Mouse (Mus musculus) hindbrain, embryonic 16.5 days (tissue): ENCODE measurements around the gene Mpg. TPM values are rescaled to one million over a fixed set of nuclear protein-coding genes. Genes with fewer than 3 reads are reported as not detected.
A peak's percentile ranks its signal among the peaks of the same experiment; 100 is the strongest.

Experiments
- ATAC-seq: fragments of 200-750 bp; cut with Nextera tagmentation; 2 replicates; pipeline ENCODE4 v1.8.0; 2017; ENCODE audit warnings: moderate TSS enrichment, moderate library complexity
- H3K27ac ChIP-seq: fragments of 300-500 bp; sonication (generic); 2 replicates; pipeline ENCODE4 v1.5.1; 2014; ENCODE audit warnings: low read depth, mild to moderate bottlenecking, control low read depth, low read length, moderate library complexity
- H3K27me3 ChIP-seq: fragments of 300-500 bp; sonication (generic); replicated peaks from 2 replicates; pipeline ENCODE4 v1.6.1; 2014; ENCODE audit warnings: low read length; ENCODE audit not compliant: control insufficient read depth, insufficient read depth
- H3K36me3 ChIP-seq: fragments of 300-500 bp; sonication (generic); 2 replicates; pipeline ENCODE4 v1.6.1; 2014; ENCODE audit warnings: mild to moderate bottlenecking, low read length, moderate library complexity, mixed read lengths; ENCODE audit not compliant: control insufficient read depth, insufficient read depth
- H3K4me1 ChIP-seq: fragments of 300-500 bp; sonication (generic); 2 replicates; pipeline ENCODE4 v1.6.1; 2014; ENCODE audit warnings: low read depth, low read length; ENCODE audit not compliant: control insufficient read depth, insufficient read depth
- H3K4me2 ChIP-seq: fragments of 300-500 bp; sonication (generic); 2 replicates; pipeline ENCODE4 v1.6.1; 2014; ENCODE audit warnings: mild to moderate bottlenecking, low read length, control low read depth, moderate library complexity
- H3K4me3 ChIP-seq: fragments of 300-500 bp; sonication (generic); 2 replicates; pipeline ENCODE4 v1.5.1; 2014; ENCODE audit warnings: mild to moderate bottlenecking, low read length, control low read depth, moderate library complexity
- H3K9ac ChIP-seq: fragments of 300-500 bp; sonication (generic); 2 replicates; pipeline ENCODE4 v1.6.1; 2014; ENCODE audit warnings: low read depth, mild to moderate bottlenecking, control low read depth, low read length, moderate library complexity
- H3K9me3 ChIP-seq: fragments of 300-500 bp; sonication (generic); 2 replicates; pipeline ENCODE4 v1.6.1; 2014; ENCODE audit warnings: mild to moderate bottlenecking, low read length, moderate library complexity; ENCODE audit not compliant: control insufficient read depth
- WGBS: fragments of 180-500 bp; shearing (Covaris S2); extraction: QIAGEN DNeasy Blood & Tissue Kit; methylation state at CpG from one replicate; pipeline ENCODE4 v1.1.7; 2014; 5-methylcytosine and 5-hydroxymethylcytosine counted together
- polyA plus RNA-seq: library from polyadenylated mRNA; unstranded; fragments of >200 nt; fragmentation: Nextera tagmentation; extraction: Ambion mirVana; gene quantifications from 2 replicates; pipeline ENCODE4 v1.2.1, GENCODE M21; 2015

Gene Mpg
- polyA plus RNA-seq, 1 experiment from 2014 or later: 34.7 TPM

GRCm38 (mm10) chr11:32225222-32226104 is 842 bp upstream of the Mpg start:
- peak overlapping the region; percentile 83 for H3K27ac ChIP-seq
- peaks cover under 1% of the 10 kb centered on the region; the same call in 1 of the 2 replicates for H3K36me3 ChIP-seq
- H3K9ac ChIP-seq: no peak overlapping the region
- ATAC-seq: no peak
- H3K27me3 ChIP-seq: no peaks in the 10 kb centered on the region; the same call in 1 of the 2 replicates
- H3K4me1 ChIP-seq: peaks cover 44% of the 10 kb centered on the region
- H3K4me3 ChIP-seq: no peak overlapping the region
- H3K4me2 ChIP-seq: no peak overlapping the region
- H3K9me3 ChIP-seq: no peaks in the 10 kb centered on the region
- 60% methylated on average over 7 of the region's 7 CpGs for WGBS

- H3K27ac ChIP-seq: peak overlapping the region; percentile 83
- H3K27me3 ChIP-seq: no peaks in the 10 kb centered on the region; the same call in 1 of the 2 replicates
- H3K36me3 ChIP-seq: peaks cover 8% of the 10 kb centered on the region; the same call in 1 of the 2 replicates
- peak overlapping the region; percentile 89 for H3K9ac ChIP-seq
- H3K4me2 ChIP-seq: peak overlapping the region; percentile 74
- H3K4me3 ChIP-seq: peak overlapping the region; percentile 65
- 29% methylated on average over 1 of the region's 1 CpGs for WGBS
- no peaks in the 10 kb centered on the region for H3K9me3 ChIP-seq
- H3K4me1 ChIP-seq: peaks cover 37% of the 10 kb centered on the region
- ATAC-seq: no peak
Measured at GRCm38 (mm10) chr11:32227041-32227440, 736 bp downstream of the Mpg start.

GRCm38 (mm10) chr11:32227555-32227954 is 1.2 kb downstream of the Mpg start:
- no peaks in the 10 kb centered on the region for H3K9me3 ChIP-seq
- peaks cover 33% of the 10 kb centered on the region for H3K4me1 ChIP-seq
- peak overlapping the region; percentile 13; the same call in 1 of the 2 replicates for H3K9ac ChIP-seq
- ATAC-seq: no peak
- WGBS: 81% methylated on average over 9 of the region's 9 CpGs
- no peak overlapping the region for H3K4me3 ChIP-seq
- H3K27me3 ChIP-seq: no peaks in the 10 kb centered on the region; the same call in 1 of the 2 replicates
- H3K4me2 ChIP-seq: peak overlapping the region; percentile 74
- H3K36me3 ChIP-seq: peaks cover 9% of the 10 kb centered on the region
- H3K27ac ChIP-seq: no peak overlapping the region; the same call in 1 of the 2 replicates

- peaks cover 28% of the 10 kb centered on the region for H3K4me1 ChIP-seq
- no peaks in the 10 kb centered on the region; the same call in 1 of the 2 replicates for H3K27me3 ChIP-seq
- no peak for ATAC-seq
- no peak overlapping the region for H3K4me3 ChIP-seq
- H3K9ac ChIP-seq: no peak overlapping the region
- H3K9me3 ChIP-seq: no peaks in the 10 kb centered on the region
- WGBS: 91% methylated on average over 3 of the region's 3 CpGs
- no peak overlapping the region for H3K27ac ChIP-seq
- H3K36me3 ChIP-seq: peaks cover 11% of the 10 kb centered on the region
- no peak overlapping the region for H3K4me2 ChIP-seq
Measured at GRCm38 (mm10) chr11:32228292-32228845, 2.1 kb downstream of the Mpg start.

GRCm38 (mm10) chr11:32230220-32230619 is 3.9 kb downstream of the Mpg start:
- no peak overlapping the region for H3K4me3 ChIP-seq
- H3K9me3 ChIP-seq: no peaks in the 10 kb centered on the region
- 75% methylated on average over 4 of the region's 4 CpGs for WGBS
- H3K27me3 ChIP-seq: no peaks in the 10 kb centered on the region
- no peak overlapping the region for H3K27ac ChIP-seq
- H3K9ac ChIP-seq: no peak overlapping the region
- ATAC-seq: no peak
- peaks cover 29% of the 10 kb centered on the region for H3K4me1 ChIP-seq
- H3K36me3 ChIP-seq: peaks cover 11% of the 10 kb centered on the region
- no peak overlapping the region for H3K4me2 ChIP-seq

- no peak for ATAC-seq
- Histone ChIP-seq H3K9ac (no peak overlapping the region), H3K27ac (no peak overlapping the region), H3K36me3 (peaks cover 11% of the 10 kb centered on the region), H3K27me3 (no peaks in the 10 kb centered on the region), H3K4me1 (peaks cover 29% of the 10 kb centered on the region), H3K9me3 (no peaks in the 10 kb centered on the region), H3K4me3 (no peak overlapping the region), H3K4me2 (no peak overlapping the region)
- WGBS: 95% methylated on average over 2 of the region's 2 CpGs
Measured at GRCm38 (mm10) chr11:32231125-32231524, 4.8 kb downstream of the Mpg start.

GRCm38 (mm10) chr11:32232848-32233247 is 6.5 kb downstream of the Mpg start:
- H3K4me1 ChIP-seq: peaks cover 27% of the 10 kb centered on the region
- ATAC-seq: peak; percentile 19; the same call in 1 of the 2 replicates
- H3K4me3 ChIP-seq: no peak overlapping the region
- H3K27me3 ChIP-seq: no peaks in the 10 kb centered on the region
- 73% methylated on average over 10 of the region's 10 CpGs for WGBS
- peaks cover 11% of the 10 kb centered on the region for H3K36me3 ChIP-seq
- no peak overlapping the region for H3K9ac ChIP-seq
- H3K4me2 ChIP-seq: no peak overlapping the region
- no peak overlapping the region for H3K27ac ChIP-seq
- H3K9me3 ChIP-seq: no peaks in the 10 kb centered on the region

- 80% methylated on average over 3 of the region's 3 CpGs for WGBS
- peaks cover 11% of the 10 kb centered on the region for H3K36me3 ChIP-seq
Measured at GRCm38 (mm10) chr11:32233895-32234294, 7.6 kb downstream of the Mpg start.

GRCm38 (mm10) chr11:32234816-32235485 is 8.6 kb downstream of the Mpg start:
- ATAC-seq: no peak
- peak overlapping the region; percentile 73 for H3K27ac ChIP-seq
- WGBS: 82% methylated on average over 6 of the region's 6 CpGs
- no peaks in the 10 kb centered on the region for H3K9me3 ChIP-seq
- no peaks in the 10 kb centered on the region for H3K27me3 ChIP-seq
- H3K9ac ChIP-seq: no peak overlapping the region
- H3K36me3 ChIP-seq: peaks cover 11% of the 10 kb centered on the region
- peaks cover 26% of the 10 kb centered on the region for H3K4me1 ChIP-seq
- H3K4me3 ChIP-seq: no peak overlapping the region
- H3K4me2 ChIP-seq: no peak overlapping the region

More at GRCm38 (mm10) chr11:32233895-32234294, 7.6 kb downstream of the Mpg start:
- peak; percentile 15 for ATAC-seq
- H3K9ac ChIP-seq: no peak overlapping the region
- no peak overlapping the region for H3K4me3 ChIP-seq
- H3K9me3 ChIP-seq: no peaks in the 10 kb centered on the region
- no peaks in the 10 kb centered on the region for H3K27me3 ChIP-seq
- H3K27ac ChIP-seq: no peak overlapping the region
- H3K4me2 ChIP-seq: no peak overlapping the region
- H3K4me1 ChIP-seq: peaks cover 26% of the 10 kb centered on the region
